Mouse (Mus musculus): ENCODE results near the gene Slc6a12. TPM values are rescaled to one million over a fixed set of nuclear protein-coding genes. Genes with fewer than 3 reads are reported as not detected.
"Not testable (repeated sequence)": the region's sequence is repeated elsewhere in the genome, so short reads cannot be mapped to it uniquely, and the experiment has no call there.

Slc6a12 gene
- polyA plus RNA-seq, 1 experiment from 2014 or later, result 1.6 TPM

DNA sequence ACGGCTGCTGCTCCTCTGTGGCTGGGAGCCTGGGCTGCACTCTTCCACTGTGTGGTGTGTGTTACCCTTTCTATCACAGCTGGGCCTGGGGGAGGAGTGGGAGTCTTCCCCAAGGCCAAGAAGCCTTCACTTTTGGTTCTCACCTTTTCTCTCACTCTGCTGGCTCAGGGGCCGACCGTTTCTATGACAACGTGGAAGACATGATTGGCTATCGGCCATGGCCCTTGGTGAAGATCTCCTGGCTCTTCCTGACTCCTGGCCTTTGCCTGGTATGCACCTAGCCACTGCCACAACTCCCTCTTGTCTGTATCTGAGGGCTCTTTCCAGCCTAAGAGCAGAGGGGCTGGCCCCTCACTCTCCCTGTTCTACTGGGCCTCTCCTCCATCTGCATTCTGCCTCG is 20.2 kb downstream of the Slc6a12 start:
- Histone ChIP-seq H3K27me3 (ENCODE audit: control insufficient read depth, insufficient read depth, low read depth, low read length) (no peaks in the 10 kb centered on the region), H3K4me1 (ENCODE audit: control insufficient read depth, insufficient read depth, low read length) (no peaks in the 10 kb centered on the region), H3K4me3 (ENCODE audit: low read depth, low read length) (no peak overlapping the region), H3K27ac (ENCODE audit: low read length) (no peak overlapping the region), H3K36me3 (ENCODE audit: control insufficient read depth, insufficient read depth, low read length) (no peaks in the 10 kb centered on the region), H3K9me3 (replicated peaks; ENCODE audit: control insufficient read depth, low read length, poor library complexity, severe bottlenecking) (no peaks in the 10 kb centered on the region), H3K4me2 (ENCODE audit: low read length) (no peak overlapping the region), H3K9ac (ENCODE audit: low read depth, low read length) (no peak overlapping the region)
- 88% methylated on average over 6 of the region's 6 CpGs for WGBS
- ATAC-seq, result no peak

DNA sequence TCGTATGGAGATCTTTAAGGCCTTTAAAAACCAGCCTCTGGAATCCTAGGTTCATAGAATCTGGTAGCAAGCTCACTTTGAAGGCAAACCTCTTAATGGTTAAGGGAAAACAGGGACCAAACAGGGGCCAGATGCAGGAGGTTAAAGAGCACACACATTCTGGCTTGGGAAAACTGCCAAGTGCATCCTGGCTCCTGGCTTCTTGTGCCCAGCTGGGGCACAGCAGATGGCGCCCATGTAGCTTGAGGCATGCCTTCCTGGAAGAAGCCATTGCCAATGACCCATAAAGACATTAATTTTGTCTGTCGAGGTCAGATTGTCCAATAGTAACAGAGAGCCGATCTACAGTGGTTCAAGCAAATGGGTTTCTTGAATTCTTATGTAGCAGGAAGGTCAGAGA is 21.1 kb downstream of the Slc6a12 start:
- ATAC-seq, result no peak
- no peaks in the 10 kb centered on the region for H3K27me3 ChIP-seq (ENCODE audit: control insufficient read depth, insufficient read depth, low read depth, low read length)
- H3K4me1 ChIP-seq (ENCODE audit: control insufficient read depth, insufficient read depth, low read length), result no peaks in the 10 kb centered on the region
- WGBS, result 78% methylated on average over 4 of the region's 4 CpGs
- no peak overlapping the region for H3K4me2 ChIP-seq (ENCODE audit: low read length)
- no peak overlapping the region for H3K4me3 ChIP-seq (ENCODE audit: low read depth, low read length)
- H3K36me3 ChIP-seq (ENCODE audit: control insufficient read depth, insufficient read depth, low read length), result no peaks in the 10 kb centered on the region
- H3K9ac ChIP-seq (ENCODE audit: low read depth, low read length), result no peak overlapping the region
- H3K9me3 ChIP-seq (replicated peaks; ENCODE audit: control insufficient read depth, low read length, poor library complexity, severe bottlenecking), result no peaks in the 10 kb centered on the region
- no peak overlapping the region for H3K27ac ChIP-seq (ENCODE audit: low read length)

DNA sequence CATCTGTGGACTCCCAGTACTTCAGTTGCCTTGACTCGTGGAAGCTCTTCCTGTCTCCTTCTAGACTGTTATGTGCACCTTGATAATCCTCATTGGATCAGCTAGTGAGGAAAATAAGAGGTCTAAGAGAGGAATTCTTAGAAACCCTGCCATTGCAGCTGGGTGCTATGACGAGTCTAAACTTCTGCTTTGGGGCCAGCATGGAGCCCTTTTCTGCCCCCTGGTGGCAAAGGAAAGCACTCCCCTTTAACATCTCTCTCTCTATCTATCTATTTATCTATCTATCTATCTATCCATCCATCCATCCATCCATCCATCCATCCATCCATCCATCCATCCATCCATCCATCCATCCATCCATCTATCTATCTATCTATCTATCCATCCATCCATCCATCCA is 23.7 kb downstream of the Slc6a12 start:
- not testable (repeated sequence) for H3K27me3 ChIP-seq (ENCODE audit: control insufficient read depth, insufficient read depth, low read depth, low read length); H3K27ac ChIP-seq (ENCODE audit: low read length); H3K4me3 ChIP-seq (ENCODE audit: low read depth, low read length); H3K36me3 ChIP-seq (ENCODE audit: control insufficient read depth, insufficient read depth, low read length); H3K9me3 ChIP-seq (replicated peaks; ENCODE audit: control insufficient read depth, low read length, poor library complexity, severe bottlenecking); H3K9ac ChIP-seq (ENCODE audit: low read depth, low read length); H3K4me2 ChIP-seq (ENCODE audit: low read length); H3K4me1 ChIP-seq (ENCODE audit: control insufficient read depth, insufficient read depth, low read length); ATAC-seq
- 20% methylated on average over 2 of the region's 2 CpGs for WGBS

DNA sequence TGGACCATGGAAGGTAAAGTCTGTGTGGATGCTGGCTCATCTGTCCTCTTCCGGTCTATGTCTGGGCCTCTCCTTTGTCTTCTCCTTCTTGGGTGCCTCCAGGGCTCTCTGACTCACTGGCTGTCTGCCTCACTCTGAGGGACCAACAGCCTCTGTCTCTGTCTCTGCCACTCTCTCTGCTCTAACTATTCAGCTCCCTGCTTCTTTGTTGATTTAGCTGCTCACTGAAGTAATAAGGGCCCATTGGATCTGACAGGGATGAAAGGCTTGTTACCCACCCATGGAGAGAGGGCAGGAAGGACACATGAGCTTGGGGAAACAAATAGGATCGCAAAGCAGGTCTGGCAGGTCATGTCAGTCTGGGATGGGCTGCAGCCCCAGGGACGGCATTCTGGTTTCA is 24.2 kb downstream of the Slc6a12 start:
- WGBS, result 76% methylated on average over 3 of the region's 3 CpGs
- Histone ChIP-seq H3K4me3 (ENCODE audit: low read depth, low read length) (no peak overlapping the region), H3K36me3 (ENCODE audit: control insufficient read depth, insufficient read depth, low read length) (no peaks in the 10 kb centered on the region), H3K4me2 (ENCODE audit: low read length) (no peak overlapping the region), H3K27ac (ENCODE audit: low read length) (no peak overlapping the region), H3K9me3 (replicated peaks; ENCODE audit: control insufficient read depth, low read length, poor library complexity, severe bottlenecking) (no peaks in the 10 kb centered on the region), H3K9ac (ENCODE audit: low read depth, low read length) (no peak overlapping the region), H3K27me3 (ENCODE audit: control insufficient read depth, insufficient read depth, low read depth, low read length) (no peaks in the 10 kb centered on the region), H3K4me1 (ENCODE audit: control insufficient read depth, insufficient read depth, low read length) (no peaks in the 10 kb centered on the region)
- ATAC-seq, result no peak

DNA sequence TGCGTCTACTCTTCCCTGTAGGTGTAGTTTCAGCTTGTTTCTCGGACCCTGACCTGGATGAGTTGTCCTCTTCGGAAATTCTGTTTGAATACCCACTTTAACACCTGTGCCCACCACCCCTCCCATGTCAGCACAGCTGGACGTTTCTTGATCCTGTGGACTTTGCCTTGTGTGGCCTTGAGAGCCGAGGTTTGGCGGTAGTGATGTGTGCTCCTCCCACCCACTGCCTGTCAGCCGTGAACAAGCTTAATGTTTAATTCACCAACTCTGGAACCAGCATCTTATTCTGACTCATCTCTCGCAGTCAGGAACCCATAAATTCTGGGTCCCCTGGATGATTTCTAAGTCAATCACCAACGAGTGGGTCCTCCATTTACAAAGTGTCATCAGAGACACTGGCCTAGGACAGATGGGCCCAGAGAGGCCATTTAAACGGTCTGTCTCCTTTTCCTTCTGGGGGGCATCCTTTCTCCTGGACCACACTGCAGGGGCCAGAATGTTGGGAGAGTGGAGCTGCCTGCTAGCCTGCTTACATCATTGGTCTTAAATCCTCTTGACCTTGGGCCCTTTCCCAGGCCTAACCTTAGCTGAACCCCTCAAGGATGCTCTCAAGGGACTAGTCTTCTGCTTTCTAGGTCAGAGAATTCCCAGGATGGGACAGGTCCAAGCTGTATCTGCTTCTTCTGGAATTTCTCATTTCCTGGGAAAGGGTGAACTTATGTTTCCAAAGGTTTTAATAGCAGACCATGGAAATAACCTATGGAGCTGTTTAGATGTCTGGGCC is 28.5 kb downstream of the Slc6a12 start:
- Histone ChIP-seq H3K4me3 (ENCODE audit: low read depth, low read length) (no peak overlapping the region), H3K36me3 (ENCODE audit: control insufficient read depth, insufficient read depth, low read length) (no peaks in the 10 kb centered on the region), H3K27ac (ENCODE audit: low read length) (no peak overlapping the region), H3K4me2 (ENCODE audit: low read length) (no peak overlapping the region), H3K27me3 (ENCODE audit: control insufficient read depth, insufficient read depth, low read depth, low read length) (no peaks in the 10 kb centered on the region), H3K9me3 (replicated peaks; ENCODE audit: control insufficient read depth, low read length, poor library complexity, severe bottlenecking) (no peaks in the 10 kb centered on the region), H3K9ac (ENCODE audit: low read depth, low read length) (no peak overlapping the region), H3K4me1 (ENCODE audit: control insufficient read depth, insufficient read depth, low read length) (no peaks in the 10 kb centered on the region)
- ATAC-seq, result no peak
- WGBS, result 78% methylated on average over 10 of the region's 10 CpGs

DNA sequence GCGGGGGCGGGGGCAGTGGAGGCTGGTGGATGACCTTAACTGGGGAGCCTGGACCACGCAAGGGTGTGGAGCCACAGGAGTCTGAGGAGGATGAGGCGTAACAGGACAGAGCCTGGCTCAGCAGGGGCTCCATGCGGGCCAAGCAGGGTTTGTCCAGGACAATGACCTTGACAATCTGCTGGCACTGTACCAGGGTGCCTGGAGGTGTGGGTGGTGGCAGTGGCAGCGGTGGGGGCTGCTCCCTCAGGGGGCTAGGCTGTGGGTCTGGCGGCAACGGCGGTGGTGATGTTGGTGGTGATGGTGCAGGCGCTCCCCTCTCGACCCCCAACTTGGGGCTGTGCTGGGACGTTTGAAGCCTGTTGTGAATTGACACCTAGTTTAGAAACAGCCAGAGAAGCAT is 33.3 kb downstream of the Slc6a12 start:
- Histone ChIP-seq H3K9ac (ENCODE audit: low read depth, low read length) (no peak overlapping the region), H3K27me3 (ENCODE audit: control insufficient read depth, insufficient read depth, low read depth, low read length) (no peaks in the 10 kb centered on the region), H3K9me3 (replicated peaks; ENCODE audit: control insufficient read depth, low read length, poor library complexity, severe bottlenecking) (no peaks in the 10 kb centered on the region), H3K4me1 (ENCODE audit: control insufficient read depth, insufficient read depth, low read length) (no peaks in the 10 kb centered on the region), H3K4me3 (ENCODE audit: low read depth, low read length) (no peak overlapping the region), H3K36me3 (ENCODE audit: control insufficient read depth, insufficient read depth, low read length) (peaks cover 4% of the 10 kb centered on the region; the same call in 1 of the 2 replicates), H3K27ac (ENCODE audit: low read length) (no peak overlapping the region), H3K4me2 (ENCODE audit: low read length) (no peak overlapping the region)
- WGBS, result 83% methylated on average over 12 of the region's 12 CpGs
- no peak for ATAC-seq

DNA sequence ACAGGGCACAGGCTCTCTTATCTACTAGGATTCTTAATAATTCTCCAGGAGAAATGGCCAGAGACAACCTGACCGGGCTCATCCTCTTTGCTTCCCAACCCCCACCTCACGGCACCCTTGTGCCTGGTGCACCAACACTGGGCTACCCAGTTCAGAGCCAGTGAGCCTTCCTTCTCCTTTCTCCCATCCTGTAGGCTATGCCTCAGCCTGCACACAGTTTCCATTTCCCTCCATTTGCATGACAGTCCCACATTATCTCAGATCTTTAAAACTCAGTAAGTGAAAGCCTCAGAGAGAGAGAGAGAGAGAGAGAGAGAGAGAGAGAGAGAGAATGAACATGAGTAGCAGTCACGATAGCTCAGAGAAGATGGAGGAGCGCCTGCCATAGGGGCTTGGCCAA is 35.4 kb downstream of the Slc6a12 start:
- Histone ChIP-seq H3K4me2 (ENCODE audit: low read length) (no peak overlapping the region), H3K4me1 (ENCODE audit: control insufficient read depth, insufficient read depth, low read length) (no peaks in the 10 kb centered on the region), H3K27me3 (ENCODE audit: control insufficient read depth, insufficient read depth, low read depth, low read length) (no peaks in the 10 kb centered on the region), H3K4me3 (ENCODE audit: low read depth, low read length) (no peak overlapping the region), H3K9ac (ENCODE audit: low read depth, low read length) (no peak overlapping the region), H3K9me3 (replicated peaks; ENCODE audit: control insufficient read depth, low read length, poor library complexity, severe bottlenecking) (no peaks in the 10 kb centered on the region), H3K36me3 (ENCODE audit: control insufficient read depth, insufficient read depth, low read length) (peaks cover 4% of the 10 kb centered on the region; the same call in 1 of the 2 replicates), H3K27ac (ENCODE audit: low read length) (no peak overlapping the region)
- ATAC-seq, result no peak
- WGBS, result 54% methylated on average over 4 of the region's 4 CpGs

DNA sequence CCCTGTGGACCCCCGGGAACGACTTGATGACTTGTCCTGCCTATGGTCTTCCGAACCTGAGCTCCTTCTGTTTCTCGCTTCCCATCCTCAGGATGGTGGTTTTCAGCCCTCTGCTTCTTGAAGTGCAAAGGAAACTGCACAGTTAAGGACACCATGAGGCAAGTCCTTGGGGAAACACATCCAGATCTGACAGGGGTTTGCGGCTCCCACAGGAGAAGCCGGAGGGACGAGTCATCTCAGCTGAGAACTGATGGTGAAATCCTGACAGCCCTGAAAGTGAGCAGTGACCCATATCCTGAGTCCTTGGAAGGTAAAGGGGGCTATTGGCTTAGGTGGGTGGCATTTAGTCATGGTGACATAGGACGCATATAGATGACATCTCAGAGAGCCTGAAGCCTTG is 37.7 kb downstream of the Slc6a12 start:
- H3K27me3 ChIP-seq (ENCODE audit: control insufficient read depth, insufficient read depth, low read depth, low read length), result no peaks in the 10 kb centered on the region
- H3K4me3 ChIP-seq (ENCODE audit: low read depth, low read length), result no peak overlapping the region
- H3K27ac ChIP-seq (ENCODE audit: low read length), result no peak overlapping the region
- H3K9me3 ChIP-seq (replicated peaks; ENCODE audit: control insufficient read depth, low read length, poor library complexity, severe bottlenecking), result no peaks in the 10 kb centered on the region
- no peak overlapping the region for H3K4me2 ChIP-seq (ENCODE audit: low read length)
- H3K4me1 ChIP-seq (ENCODE audit: control insufficient read depth, insufficient read depth, low read length), result no peaks in the 10 kb centered on the region; the same call in 1 of the 2 replicates
- H3K9ac ChIP-seq (ENCODE audit: low read depth, low read length), result no peak overlapping the region
- 78% methylated on average over 8 of the region's 8 CpGs for WGBS
- no peak for ATAC-seq
- peaks cover 4% of the 10 kb centered on the region; the same call in 1 of the 2 replicates for H3K36me3 ChIP-seq (ENCODE audit: control insufficient read depth, insufficient read depth, low read length)

DNA sequence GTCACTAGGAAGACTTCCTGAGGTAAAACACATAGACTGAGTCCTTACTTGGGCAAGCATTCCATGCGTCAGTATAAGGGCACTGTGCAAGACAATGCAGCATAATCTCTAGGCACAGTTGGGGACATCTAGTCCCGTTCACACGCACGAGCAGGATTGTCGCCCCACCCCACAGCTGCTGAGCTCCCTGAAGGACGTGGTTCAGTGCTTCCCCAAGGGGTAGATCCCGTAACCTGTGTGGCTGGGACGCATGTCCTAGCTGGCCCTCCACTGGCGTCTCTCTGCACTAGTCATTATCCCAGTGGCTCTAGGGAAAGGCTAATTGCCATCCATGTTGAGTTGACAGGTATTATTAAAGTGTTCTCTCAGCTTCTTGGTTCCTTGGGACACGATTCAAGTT is 39.2 kb downstream of the Slc6a12 start:
- Histone ChIP-seq H3K4me1 (ENCODE audit: control insufficient read depth, insufficient read depth, low read length) (no peaks in the 10 kb centered on the region; the same call in 1 of the 2 replicates), H3K27ac (ENCODE audit: low read length) (no peak overlapping the region), H3K9me3 (replicated peaks; ENCODE audit: control insufficient read depth, low read length, poor library complexity, severe bottlenecking) (no peaks in the 10 kb centered on the region), H3K4me3 (ENCODE audit: low read depth, low read length) (no peak overlapping the region), H3K36me3 (ENCODE audit: control insufficient read depth, insufficient read depth, low read length) (peaks cover 4% of the 10 kb centered on the region; the same call in 1 of the 2 replicates), H3K27me3 (ENCODE audit: control insufficient read depth, insufficient read depth, low read depth, low read length) (no peaks in the 10 kb centered on the region), H3K4me2 (ENCODE audit: low read length) (no peak overlapping the region), H3K9ac (ENCODE audit: low read depth, low read length) (no peak overlapping the region)
- ATAC-seq, result no peak
- 29% methylated on average over 10 of the region's 10 CpGs for WGBS
